Mouse (Mus musculus) embryonic fibroblast, embryonic 13.5 days (primary cell): ENCODE results near the gene Fggy. TPM values are rescaled to one million over a fixed set of nuclear protein-coding genes. Genes with fewer than 3 reads are reported as not detected.

Experiments used
- H3K27ac ChIP-seq: 2 replicates; pipeline ENCODE4 v1.5.1; 2012; ENCODE audit warnings: low read length, control low read depth, inconsistent platforms; ENCODE audit not compliant: insufficient read depth
- H3K4me1 ChIP-seq: 2 replicates; pipeline ENCODE4 v1.6.1; 2011; ENCODE audit warnings: low read length; ENCODE audit not compliant: control insufficient read depth, insufficient read depth
- H3K4me3 ChIP-seq: 2 replicates; pipeline ENCODE4 v1.5.1; 2011; ENCODE audit warnings: mild to moderate bottlenecking, control low read depth, low read length; ENCODE audit not compliant: insufficient read depth
- CTCF ChIP-seq: IDR thresholded peaks from 2 replicates; pipeline ENCODE4 v1.5.1; 2011; ENCODE audit warnings: mild to moderate bottlenecking, control low read depth, low read length, moderate library complexity, borderline replicate concordance; ENCODE audit not compliant: insufficient read depth
- POLR2A ChIP-seq: IDR thresholded peaks from 2 replicates; pipeline ENCODE4 v1.6.1; 2011; ENCODE audit warnings: low read depth, mild to moderate bottlenecking, control low read depth, low read length, moderate library complexity
- polyA plus RNA-seq: library from polyadenylated mRNA; stranded (reverse); fragments of >200 nt; gene quantifications from 2 replicates; pipeline ENCODE4 v1.2.4, GENCODE M21; 2011; ENCODE audit warnings: low read depth; ENCODE audit not compliant: missing spikeins, insufficient read length

The Fggy gene
- polyA plus RNA-seq, 1 experiment: 7.6 TPM

GRCm38 (mm10) chr4:95884184-95885145, 327.2 kb downstream of the Fggy start:
- Histone ChIP-seq H3K4me3 (no peak overlapping the region), H3K27ac (no peak overlapping the region), H3K4me1 (no peaks in the 10 kb centered on the region)
- TF ChIP-seq POLR2A (no peak), CTCF (no peak)

DNA sequence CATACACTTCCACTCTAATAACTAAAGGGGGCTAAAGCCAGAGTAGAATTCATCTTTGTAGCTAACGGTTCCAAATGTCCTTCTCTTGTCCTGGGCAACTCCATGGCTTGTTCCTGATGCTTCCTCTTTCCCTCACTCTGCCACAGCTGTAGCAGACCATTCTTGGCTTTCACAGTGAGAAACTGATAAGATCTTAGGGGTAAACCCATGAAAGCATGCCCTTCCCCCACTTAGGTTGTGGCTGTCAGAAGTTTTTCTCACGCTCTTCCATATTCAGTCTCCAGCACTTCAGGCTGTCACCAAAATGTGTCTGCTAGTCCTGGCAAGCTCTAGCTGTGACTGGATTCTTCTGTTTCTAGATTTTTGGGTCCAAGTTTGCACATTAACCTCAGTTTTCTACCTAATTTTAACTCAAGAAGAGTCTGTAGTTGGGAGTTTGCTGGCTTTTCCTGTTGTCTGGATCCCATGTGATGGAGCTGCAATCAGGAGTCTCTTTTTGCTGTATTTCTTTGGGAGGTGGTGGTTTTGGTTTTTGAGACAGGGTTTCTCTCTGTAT, 338.0 kb downstream of the Fggy start:
- Histone ChIP-seq H3K4me1 (peaks cover 5% of the 10 kb centered on the region), H3K27ac (peak overlapping the region; percentile 43; the same call in 1 of the 2 replicates), H3K4me3 (no peak overlapping the region)
- TF ChIP-seq POLR2A (no peak), CTCF (no peak)

DNA sequence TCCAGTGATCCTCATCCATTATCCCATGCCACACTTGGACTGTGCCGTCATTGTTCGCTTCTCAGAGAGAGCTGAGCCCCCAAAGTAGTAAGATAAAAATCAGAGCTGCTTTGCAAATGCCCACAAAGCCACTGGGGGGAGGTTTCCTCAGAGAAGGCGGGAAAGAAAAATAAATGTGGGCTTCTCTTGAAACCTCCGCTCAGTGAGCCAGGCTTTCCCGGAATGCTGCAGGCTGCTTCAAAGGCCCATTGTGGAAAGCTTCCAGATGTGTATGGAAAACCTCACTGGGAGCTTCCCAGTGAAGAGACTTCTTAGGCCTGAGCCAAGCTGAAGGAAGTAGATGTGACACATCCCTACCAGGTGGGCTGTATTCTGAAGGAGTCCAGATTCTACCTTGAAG, 339.3 kb downstream of the Fggy start:
- Histone ChIP-seq H3K27ac (peak overlapping the region; percentile 48), H3K4me1 (peaks cover 8% of the 10 kb centered on the region), H3K4me3 (no peak overlapping the region)
- TF ChIP-seq POLR2A: no peak
- no peak for TF ChIP-seq CTCF

GRCm38 (mm10) chr4:95897236-95897874, 340.0 kb downstream of the Fggy start:
- Histone ChIP-seq H3K4me3 (no peak overlapping the region), H3K4me1 (peaks cover 8% of the 10 kb centered on the region), H3K27ac (peak overlapping the region; percentile 48; the same call in 1 of the 2 replicates)
- TF ChIP-seq POLR2A (no peak), CTCF (no peak)

- Histone ChIP-seq H3K4me1 (peaks cover 8% of the 10 kb centered on the region), H3K27ac (no peak overlapping the region)
- TF ChIP-seq POLR2A (no peak), CTCF (no peak)
These were observed 341.4 kb downstream of the Fggy start for GRCm38 (mm10) chr4:95898714-95899113.

DNA sequence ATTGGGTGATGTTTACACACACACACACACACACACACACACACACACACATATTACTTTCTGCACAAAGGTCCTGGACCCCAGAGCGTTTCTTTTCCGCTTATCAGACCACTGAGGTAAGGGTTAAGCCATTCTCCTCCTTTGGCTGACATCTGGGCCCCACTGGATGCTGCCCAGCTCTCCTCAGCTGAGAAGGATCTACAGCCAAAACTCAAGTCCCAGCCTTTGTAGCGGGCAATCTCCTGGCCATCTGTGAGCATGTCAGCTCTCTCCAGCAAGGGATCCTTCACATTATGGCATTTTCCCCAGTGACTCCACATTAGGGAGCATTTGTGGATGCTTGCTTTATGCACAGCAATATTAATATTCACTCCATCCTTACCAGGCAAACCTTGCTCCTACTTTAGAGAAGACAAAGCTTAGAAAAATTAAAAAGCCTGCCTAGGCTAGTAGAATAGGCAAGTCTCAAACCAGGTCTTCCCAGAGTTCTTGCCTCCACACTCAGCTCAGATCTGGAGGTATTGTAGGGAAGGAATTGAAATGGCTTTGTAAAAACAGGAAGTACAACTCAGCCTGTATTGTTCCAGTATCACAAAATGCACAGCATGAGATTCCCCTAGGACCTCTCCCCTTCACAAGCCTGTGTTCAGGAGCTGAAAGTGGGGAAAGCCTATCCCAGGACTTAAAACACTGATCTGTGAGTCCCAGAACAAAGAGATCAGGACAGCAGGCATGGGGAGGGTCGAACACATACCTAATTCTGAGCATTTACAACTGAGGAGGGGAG, 342.8 kb downstream of the Fggy start:
- Histone ChIP-seq H3K4me1 (peaks cover 8% of the 10 kb centered on the region), H3K4me3 (no peak overlapping the region), H3K27ac (no peak overlapping the region; the same call in 1 of the 2 replicates)
- TF ChIP-seq POLR2A (no peak), CTCF (no peak)

More at GRCm38 (mm10) chr4:95898714-95899113, 341.4 kb downstream of the Fggy start:
- no peak overlapping the region for H3K4me3 ChIP-seq

- no peak for TF ChIP-seq POLR2A
- TF ChIP-seq CTCF: no peak
- peaks cover 8% of the 10 kb centered on the region for H3K4me1 ChIP-seq
- H3K27ac ChIP-seq: peak overlapping the region; percentile 8; the same call in 1 of the 2 replicates
- no peak overlapping the region for H3K4me3 ChIP-seq
These were observed 343.5 kb downstream of the Fggy start for GRCm38 (mm10) chr4:95900815-95901214.

DNA sequence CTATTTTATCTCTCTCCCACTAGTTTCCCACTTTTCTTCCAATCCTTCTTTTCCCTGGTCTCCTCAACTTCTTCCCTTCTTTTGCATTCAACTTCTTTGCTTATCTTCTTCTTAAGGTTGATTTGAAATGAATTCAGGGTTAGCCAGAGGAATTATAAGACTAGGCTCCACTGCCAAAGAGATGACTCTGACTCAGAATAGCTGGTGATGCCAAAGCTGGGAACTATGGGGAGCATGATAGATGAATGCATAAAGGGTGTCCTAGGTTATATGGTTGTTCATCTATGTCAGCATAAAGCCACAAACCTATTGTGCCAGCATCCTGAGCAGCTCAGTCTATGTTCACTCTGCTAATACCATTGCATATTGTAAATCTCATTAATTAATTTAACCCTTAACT, 348.8 kb downstream of the Fggy start:
- TF ChIP-seq CTCF (no peak), POLR2A (no peak)
- Histone ChIP-seq H3K4me3 (no peak overlapping the region), H3K4me1 (peaks cover 2% of the 10 kb centered on the region; the same call in 1 of the 2 replicates), H3K27ac (no peak overlapping the region)
